Mouse (Mus musculus): ENCODE results near the gene Acsf3. TPM values are rescaled to one million over a fixed set of nuclear protein-coding genes. Genes with fewer than 3 reads are reported as not detected.

Acsf3 gene
- polyA plus RNA-seq (2015; fragmentation: Nextera tagmentation; extraction: Ambion mirVana), result 22.7 and 22.9 TPM in 2 replicates

GRCm38 (mm10) chr8:122775285-122776155 is at the start of gene Acsf3:
TSS of gene Acsf3 (plus strand) at chr8:122775486.
- ATAC-seq (ENCODE audit: low FRiP score, low TSS enrichment), result peak; percentile 65
- no peaks in the 10 kb centered on the region for H3K9me3 ChIP-seq (ENCODE audit: low read length)
- H3K36me3 ChIP-seq (ENCODE audit: insufficient read depth, low read length), result no peaks in the 10 kb centered on the region
- H3K4me1 ChIP-seq (ENCODE audit: insufficient read depth, low read length), result peaks cover 8% of the 10 kb centered on the region; the same call in 1 of the 2 replicates
- peak within 1 kb of the TSS; percentile 84 for H3K4me2 ChIP-seq (replicated peaks; ENCODE audit: low read depth, low read length)
- H3K4me3 ChIP-seq (ENCODE audit: low read length), result peak within 1 kb of the TSS; percentile 73
- peak within 1 kb of the TSS; percentile 83 for H3K9ac ChIP-seq (replicated peaks; ENCODE audit: low read length)
- 2% methylated on average over 46 of the region's 50 CpGs for WGBS
- H3K27ac ChIP-seq (ENCODE audit: low read length), result no peak within 1 kb of the TSS
- no peaks in the 10 kb centered on the region for H3K27me3 ChIP-seq (ENCODE audit: insufficient read depth, low read length)

GRCm38 (mm10) chr8:122726789-122727188 is 48.5 kb upstream of the Acsf3 start:
- Histone ChIP-seq H3K9ac (replicated peaks; ENCODE audit: low read length) (no peak overlapping the region), H3K36me3 (ENCODE audit: insufficient read depth, low read length) (no peaks in the 10 kb centered on the region), H3K4me3 (ENCODE audit: low read length) (no peak overlapping the region), H3K27me3 (ENCODE audit: insufficient read depth, low read length) (no peaks in the 10 kb centered on the region; the same call in none of the 2 replicates), H3K9me3 (ENCODE audit: low read length) (no peaks in the 10 kb centered on the region), H3K4me1 (ENCODE audit: insufficient read depth, low read length) (no peaks in the 10 kb centered on the region), H3K4me2 (replicated peaks; ENCODE audit: low read depth, low read length) (no peak overlapping the region), H3K27ac (ENCODE audit: low read length) (no peak overlapping the region)
- WGBS, result 48% methylated on average over 2 of the region's 2 CpGs
- ATAC-seq (ENCODE audit: low FRiP score, low TSS enrichment), result no peak

- no peaks in the 10 kb centered on the region for H3K36me3 ChIP-seq (ENCODE audit: insufficient read depth, low read length)
- no peak overlapping the region for H3K4me2 ChIP-seq (replicated peaks; ENCODE audit: low read depth, low read length)
- H3K4me3 ChIP-seq (ENCODE audit: low read length), result no peak overlapping the region
- no peaks in the 10 kb centered on the region for H3K9me3 ChIP-seq (ENCODE audit: low read length)
- no peak overlapping the region for H3K27ac ChIP-seq (ENCODE audit: low read length)
- H3K9ac ChIP-seq (replicated peaks; ENCODE audit: low read length), result no peak overlapping the region
- no peak for ATAC-seq (ENCODE audit: low FRiP score, low TSS enrichment)
- no peaks in the 10 kb centered on the region for H3K4me1 ChIP-seq (ENCODE audit: insufficient read depth, low read length)
- WGBS, result 63% methylated on average over 5 of the region's 5 CpGs
- no peaks in the 10 kb centered on the region; the same call in 1 of the 2 replicates for H3K27me3 ChIP-seq (ENCODE audit: insufficient read depth, low read length)
Observed at GRCm38 (mm10) chr8:122727412-122727811, 47.9 kb upstream of the Acsf3 start.

GRCm38 (mm10) chr8:122728630-122729029 is 46.7 kb upstream of the Acsf3 start:
- 11% methylated on average over 3 of the region's 3 CpGs for WGBS
- Histone ChIP-seq H3K27ac (ENCODE audit: low read length) (no peak overlapping the region), H3K9me3 (ENCODE audit: low read length) (no peaks in the 10 kb centered on the region), H3K36me3 (ENCODE audit: insufficient read depth, low read length) (no peaks in the 10 kb centered on the region), H3K4me2 (replicated peaks; ENCODE audit: low read depth, low read length) (no peak overlapping the region), H3K27me3 (ENCODE audit: insufficient read depth, low read length) (no peaks in the 10 kb centered on the region; the same call in 1 of the 2 replicates), H3K4me3 (ENCODE audit: low read length) (no peak overlapping the region), H3K4me1 (ENCODE audit: insufficient read depth, low read length) (no peaks in the 10 kb centered on the region), H3K9ac (replicated peaks; ENCODE audit: low read length) (no peak overlapping the region)
- no peak for ATAC-seq (ENCODE audit: low FRiP score, low TSS enrichment)

- Histone ChIP-seq H3K27me3 (ENCODE audit: insufficient read depth, low read length) (no peaks in the 10 kb centered on the region), H3K27ac (ENCODE audit: low read length) (no peak overlapping the region), H3K4me1 (ENCODE audit: insufficient read depth, low read length) (peaks cover 8% of the 10 kb centered on the region), H3K4me2 (replicated peaks; ENCODE audit: low read depth, low read length) (no peak overlapping the region), H3K9me3 (ENCODE audit: low read length) (no peaks in the 10 kb centered on the region), H3K9ac (replicated peaks; ENCODE audit: low read length) (no peak overlapping the region), H3K4me3 (ENCODE audit: low read length) (no peak overlapping the region), H3K36me3 (ENCODE audit: insufficient read depth, low read length) (no peaks in the 10 kb centered on the region)
- ATAC-seq (ENCODE audit: low FRiP score, low TSS enrichment), result no peak
- WGBS, result 70% methylated on average over 3 of the region's 3 CpGs
Observed at GRCm38 (mm10) chr8:122735110-122735509, 40.2 kb upstream of the Acsf3 start.

- no peaks in the 10 kb centered on the region for H3K36me3 ChIP-seq (ENCODE audit: insufficient read depth, low read length)
- H3K27ac ChIP-seq (ENCODE audit: low read length), result no peak overlapping the region
- H3K4me2 ChIP-seq (replicated peaks; ENCODE audit: low read depth, low read length), result no peak overlapping the region
- H3K27me3 ChIP-seq (ENCODE audit: insufficient read depth, low read length), result no peaks in the 10 kb centered on the region
- H3K4me1 ChIP-seq (ENCODE audit: insufficient read depth, low read length), result peaks cover 8% of the 10 kb centered on the region
- no peak for ATAC-seq (ENCODE audit: low FRiP score, low TSS enrichment)
- WGBS, result 60% methylated on average over 19 of the region's 19 CpGs
- no peak overlapping the region for H3K4me3 ChIP-seq (ENCODE audit: low read length)
- H3K9ac ChIP-seq (replicated peaks; ENCODE audit: low read length), result no peak overlapping the region
- no peaks in the 10 kb centered on the region for H3K9me3 ChIP-seq (ENCODE audit: low read length)
Observed at GRCm38 (mm10) chr8:122735542-122736473, 39.5 kb upstream of the Acsf3 start.

GRCm38 (mm10) chr8:122736623-122737022 is 38.7 kb upstream of the Acsf3 start:
- Histone ChIP-seq H3K27me3 (ENCODE audit: insufficient read depth, low read length) (peaks cover 6% of the 10 kb centered on the region), H3K27ac (ENCODE audit: low read length) (no peak overlapping the region), H3K4me1 (ENCODE audit: insufficient read depth, low read length) (peaks cover 8% of the 10 kb centered on the region), H3K4me3 (ENCODE audit: low read length) (no peak overlapping the region), H3K9ac (replicated peaks; ENCODE audit: low read length) (no peak overlapping the region), H3K9me3 (ENCODE audit: low read length) (no peaks in the 10 kb centered on the region), H3K36me3 (ENCODE audit: insufficient read depth, low read length) (no peaks in the 10 kb centered on the region), H3K4me2 (replicated peaks; ENCODE audit: low read depth, low read length) (no peak overlapping the region)
- WGBS, result 92% methylated on average over 11 of the region's 11 CpGs
- no peak for ATAC-seq (ENCODE audit: low FRiP score, low TSS enrichment)

GRCm38 (mm10) chr8:122737071-122737470 is 38.2 kb upstream of the Acsf3 start:
- 44% methylated on average over 4 of the region's 4 CpGs for WGBS
- ATAC-seq (ENCODE audit: low FRiP score, low TSS enrichment), result no peak
- Histone ChIP-seq H3K9ac (replicated peaks; ENCODE audit: low read length) (no peak overlapping the region), H3K4me1 (ENCODE audit: insufficient read depth, low read length) (peaks cover 8% of the 10 kb centered on the region), H3K9me3 (ENCODE audit: low read length) (no peaks in the 10 kb centered on the region), H3K4me2 (replicated peaks; ENCODE audit: low read depth, low read length) (no peak overlapping the region), H3K27me3 (ENCODE audit: insufficient read depth, low read length) (peaks cover 11% of the 10 kb centered on the region), H3K27ac (ENCODE audit: low read length) (no peak overlapping the region), H3K36me3 (ENCODE audit: insufficient read depth, low read length) (no peaks in the 10 kb centered on the region), H3K4me3 (ENCODE audit: low read length) (no peak overlapping the region)

GRCm38 (mm10) chr8:122737886-122738285 is 37.4 kb upstream of the Acsf3 start:
- Histone ChIP-seq H3K27ac (ENCODE audit: low read length) (no peak overlapping the region), H3K9me3 (ENCODE audit: low read length) (no peaks in the 10 kb centered on the region), H3K36me3 (ENCODE audit: insufficient read depth, low read length) (no peaks in the 10 kb centered on the region), H3K27me3 (ENCODE audit: insufficient read depth, low read length) (peaks cover 13% of the 10 kb centered on the region), H3K9ac (replicated peaks; ENCODE audit: low read length) (no peak overlapping the region), H3K4me1 (ENCODE audit: insufficient read depth, low read length) (peaks cover 8% of the 10 kb centered on the region), H3K4me3 (ENCODE audit: low read length) (no peak overlapping the region), H3K4me2 (replicated peaks; ENCODE audit: low read depth, low read length) (no peak overlapping the region)
- ATAC-seq (ENCODE audit: low FRiP score, low TSS enrichment), result no peak
- WGBS, result 86% methylated on average over 6 of the region's 6 CpGs
